Mouse (Mus musculus) midbrain, postnatal 0 days (tissue): ENCODE measurements around the gene Arid4b. TPM values are rescaled to one million over a fixed set of nuclear protein-coding genes. Genes with fewer than 3 reads are reported as not detected.
"Not testable (repeated sequence)": the region's sequence is repeated elsewhere in the genome, so short reads cannot be mapped to it uniquely, and the experiment has no call there.

Experiments
- ATAC-seq: fragments of 200-750 bp; cut with Nextera tagmentation; 2 replicates; pipeline ENCODE4 v1.8.0; 2017; ENCODE audit warnings: moderate number of reproducible peaks, mild to moderate bottlenecking, moderate TSS enrichment, moderate library complexity; ENCODE audit not compliant: low FRiP score
- DNase-seq: peaks from one replicate; pipeline ENCODE4 v3.0.0-alpha.2; 2015; ENCODE audit warnings: low spot score
- H3K27ac ChIP-seq: fragments of 300-500 bp; sonication (generic); 2 replicates; pipeline ENCODE4 v1.5.1; 2014; ENCODE audit warnings: low read depth, mild to moderate bottlenecking, low read length, mixed read lengths
- H3K27me3 ChIP-seq: fragments of 300-500 bp; sonication (generic); 2 replicates; pipeline ENCODE4 v1.6.1; 2014; ENCODE audit warnings: low read length, control low read depth, mixed read lengths; ENCODE audit not compliant: insufficient read depth
- H3K36me3 ChIP-seq: fragments of 300-500 bp; sonication (generic); 2 replicates; pipeline ENCODE4 v1.6.1; 2014; ENCODE audit warnings: low read length, control low read depth, mixed read lengths; ENCODE audit not compliant: insufficient read depth
- H3K4me1 ChIP-seq: fragments of 300-500 bp; sonication (generic); 2 replicates; pipeline ENCODE4 v1.6.1; 2014; ENCODE audit warnings: mild to moderate bottlenecking, control low read depth, antibody characterized with exemption, low read length, mixed read lengths; ENCODE audit not compliant: insufficient read depth
- H3K4me2 ChIP-seq: fragments of 300-500 bp; sonication (generic); 2 replicates; pipeline ENCODE4 v1.6.1; 2014; ENCODE audit warnings: low read depth, mild to moderate bottlenecking, low read length, mixed read lengths; ENCODE audit not compliant: poor library complexity, severe bottlenecking
- H3K4me3 ChIP-seq: fragments of 300-500 bp; sonication (generic); 2 replicates; pipeline ENCODE4 v1.5.1; 2014; ENCODE audit warnings: low read depth, mild to moderate bottlenecking, low read length, moderate library complexity
- H3K9ac ChIP-seq: fragments of 300-500 bp; sonication (generic); replicated peaks from 2 replicates; pipeline ENCODE4 v1.6.1; 2014; ENCODE audit warnings: mild to moderate bottlenecking, low read length, moderate library complexity, mixed read lengths; ENCODE audit not compliant: poor library complexity, severe bottlenecking
- H3K9me3 ChIP-seq: fragments of 300-500 bp; sonication (generic); 2 replicates; pipeline ENCODE4 v1.6.1; 2016; ENCODE audit warnings: low read length, control low read depth
- CTCF ChIP-seq: IDR thresholded peaks from 2 replicates; pipeline ENCODE4 v1.5.1; 2016; ENCODE audit warnings: antibody characterized with exemption, mild to moderate bottlenecking
- WGBS: fragments of 180-500 bp; shearing (Covaris S2); extraction: QIAGEN DNeasy Blood & Tissue Kit; methylation state at CpG from one replicate; pipeline ENCODE4 v1.1.7; 2014; 5-methylcytosine and 5-hydroxymethylcytosine counted together
- polyA plus RNA-seq: library from polyadenylated mRNA; unstranded; fragments of >200 nt; fragmentation: Nextera tagmentation; extraction: Ambion mirVana; gene quantifications from 2 replicates; pipeline ENCODE4 v1.2.1, GENCODE M21; 2015
- total RNA-seq: library from RNA; depleted of rRNA; stranded (reverse); fragments of >200 nt; gene quantifications from 2 replicates; pipeline ENCODE4 v1.2.3, GENCODE M21; 2014

The Arid4b gene
- total and polyA plus RNA-seq, 2 experiments from 2014 or later = 25.6 to 61.7 TPM

GRCm38 (mm10) chr13:14025554-14025953 lies 37.5 kb upstream of the Arid4b start:
- WGBS = 92% methylated on average over 6 of the region's 6 CpGs

GRCm38 (mm10) chr13:14026154-14026820 lies 36.7 kb upstream of the Arid4b start:
- no peak overlapping the region for H3K27ac ChIP-seq
- no peak for ATAC-seq
- H3K27me3 ChIP-seq = no peaks in the 10 kb centered on the region
- WGBS = 95% methylated on average over 6 of the region's 6 CpGs
- H3K9ac ChIP-seq = no peak overlapping the region
- no peak for TF ChIP-seq CTCF
- DNase-seq = no peak
- peaks cover 10% of the 10 kb centered on the region; the same call in 1 of the 2 replicates for H3K36me3 ChIP-seq
- H3K4me3 ChIP-seq = no peak overlapping the region
- H3K4me1 ChIP-seq = no peaks in the 10 kb centered on the region
- H3K9me3 ChIP-seq = no peaks in the 10 kb centered on the region
- no peak overlapping the region for H3K4me2 ChIP-seq

More at GRCm38 (mm10) chr13:14025554-14025953, 37.5 kb upstream of the Arid4b start:
- Histone ChIP-seq H3K4me2 (no peak overlapping the region), H3K9me3 (no peaks in the 10 kb centered on the region), H3K9ac (no peak overlapping the region), H3K4me3 (no peak overlapping the region), H3K27me3 (no peaks in the 10 kb centered on the region), H3K36me3 (peaks cover 10% of the 10 kb centered on the region; the same call in 1 of the 2 replicates), H3K4me1 (no peaks in the 10 kb centered on the region), H3K27ac (no peak overlapping the region)
- no peak for DNase-seq
- ATAC-seq = no peak
- no peak for TF ChIP-seq CTCF

GRCm38 (mm10) chr13:14033309-14034072 lies 29.5 kb upstream of the Arid4b start:
- Histone ChIP-seq H3K27ac (no peak overlapping the region), H3K9me3 (no peaks in the 10 kb centered on the region), H3K9ac (no peak overlapping the region), H3K27me3 (no peaks in the 10 kb centered on the region), H3K4me2 (no peak overlapping the region), H3K4me1 (no peaks in the 10 kb centered on the region), H3K36me3 (no peaks in the 10 kb centered on the region), H3K4me3 (no peak overlapping the region)
- TF ChIP-seq CTCF = no peak
- WGBS = 93% methylated on average over 5 of the region's 5 CpGs
- ATAC-seq = no peak
- no peak for DNase-seq

GRCm38 (mm10) chr13:14034073-14034348 lies 29.0 kb upstream of the Arid4b start:
- Histone ChIP-seq H3K27me3 (no peaks in the 10 kb centered on the region), H3K36me3 (no peaks in the 10 kb centered on the region), H3K4me2 (no peak overlapping the region), H3K27ac (no peak overlapping the region), H3K9me3 (no peaks in the 10 kb centered on the region), H3K9ac (no peak overlapping the region), H3K4me3 (no peak overlapping the region), H3K4me1 (no peaks in the 10 kb centered on the region)
- ATAC-seq = no peak
- DNase-seq = no peak
- TF ChIP-seq CTCF = no peak

GRCm38 (mm10) chr13:14035352-14035751 lies 27.7 kb upstream of the Arid4b start:
- ATAC-seq, DNase-seq, H3K4me2 ChIP-seq, H3K4me3 ChIP-seq, H3K36me3 ChIP-seq, H3K9me3 ChIP-seq, H3K27ac ChIP-seq, H3K27me3 ChIP-seq, H3K4me1 ChIP-seq, H3K9ac ChIP-seq: not testable (repeated sequence)
- WGBS = 97% methylated on average over 3 of the region's 3 CpGs

- H3K9ac ChIP-seq = no peak overlapping the region
- TF ChIP-seq CTCF = no peak
- WGBS = 91% methylated on average over 11 of the region's 11 CpGs
- no peak overlapping the region for H3K4me2 ChIP-seq
- H3K9me3 ChIP-seq = no peaks in the 10 kb centered on the region
- no peaks in the 10 kb centered on the region for H3K27me3 ChIP-seq
- no peaks in the 10 kb centered on the region for H3K36me3 ChIP-seq
- H3K4me1 ChIP-seq = peaks cover 3% of the 10 kb centered on the region; the same call in 1 of the 2 replicates
- DNase-seq = no peak
- no peak for ATAC-seq
- H3K27ac ChIP-seq = no peak overlapping the region
- H3K4me3 ChIP-seq = no peak overlapping the region
These were observed 27.0 kb upstream of the Arid4b start for GRCm38 (mm10) chr13:14035875-14036630.
